Mouse (Mus musculus): Measurements from ENCODE around the gene Nes. TPM values are rescaled to one million over a fixed set of nuclear protein-coding genes. Genes with fewer than 3 reads are reported as not detected.
A peak's percentile ranks its signal among the peaks of the same experiment; 100 is the strongest.

Nes gene
- polyA plus RNA-seq, 1 experiment from 2014 or later = 20.0 TPM

GRCm38 (mm10) chr3:87974381-87974987, 3.6 kb downstream of the Nes start:
- WGBS = 27% methylated on average over 12 of the region's 12 CpGs
- no peaks in the 10 kb centered on the region for H3K36me3 ChIP-seq
- H3K27me3 ChIP-seq (replicated peaks) = peaks cover 10% of the 10 kb centered on the region
- H3K9ac ChIP-seq = peak overlapping the region; percentile 9; the same call in 1 of the 2 replicates
- peak overlapping the region; percentile 64 for H3K4me3 ChIP-seq (replicated peaks)
- peak overlapping the region; percentile 52 for H3K27ac ChIP-seq
- ATAC-seq = peak; percentile 38; the same call in 1 of the 2 replicates
- peak overlapping the region; percentile 96 for H3K4me2 ChIP-seq (replicated peaks)
- no peaks in the 10 kb centered on the region for H3K9me3 ChIP-seq
- H3K4me1 ChIP-seq (replicated peaks) = peaks cover 49% of the 10 kb centered on the region

- H3K27ac ChIP-seq = no peak overlapping the region
- H3K4me1 ChIP-seq (replicated peaks) = peaks cover 54% of the 10 kb centered on the region
- no peak overlapping the region for H3K9ac ChIP-seq
- H3K4me3 ChIP-seq (replicated peaks) = no peak overlapping the region
- H3K27me3 ChIP-seq (replicated peaks) = no peaks in the 10 kb centered on the region
- no peaks in the 10 kb centered on the region for H3K36me3 ChIP-seq
- H3K4me2 ChIP-seq (replicated peaks) = no peak overlapping the region
- 85% methylated on average over 5 of the region's 5 CpGs for WGBS
- no peak for ATAC-seq
- no peaks in the 10 kb centered on the region for H3K9me3 ChIP-seq
These were observed 8.6 kb downstream of the Nes start for GRCm38 (mm10) chr3:87979493-87979892.

GRCm38 (mm10) chr3:87980085-87980484, 9.2 kb downstream of the Nes start:
- no peaks in the 10 kb centered on the region for H3K9me3 ChIP-seq
- no peaks in the 10 kb centered on the region for H3K27me3 ChIP-seq (replicated peaks)
- 0 out of 2 replicates have a peak overlapping the region, but pooled peaks have one; percentile 17 for H3K27ac ChIP-seq
- no peak overlapping the region for H3K9ac ChIP-seq
- peaks cover 53% of the 10 kb centered on the region for H3K4me1 ChIP-seq (replicated peaks)
- no peak overlapping the region for H3K4me3 ChIP-seq (replicated peaks)
- 56% methylated on average over 3 of the region's 3 CpGs for WGBS
- H3K4me2 ChIP-seq (replicated peaks) = no peak overlapping the region
- no peak for ATAC-seq
- H3K36me3 ChIP-seq = no peaks in the 10 kb centered on the region

GRCm38 (mm10) chr3:87980728-87981127, 9.8 kb downstream of the Nes start:
- Histone ChIP-seq H3K9me3 (no peaks in the 10 kb centered on the region), H3K27me3 (replicated peaks) (no peaks in the 10 kb centered on the region), H3K36me3 (no peaks in the 10 kb centered on the region), H3K9ac (no peak overlapping the region), H3K4me2 (replicated peaks) (no peak overlapping the region), H3K4me1 (replicated peaks) (peaks cover 60% of the 10 kb centered on the region), H3K4me3 (replicated peaks) (no peak overlapping the region), H3K27ac (0 out of 2 replicates have a peak overlapping the region, but pooled peaks have one; percentile 96)
- 70% methylated on average over 5 of the region's 5 CpGs for WGBS
- ATAC-seq = no peak

GRCm38 (mm10) chr3:87981214-87981760, 10.4 kb downstream of the Nes start:
- WGBS = 83% methylated on average over 6 of the region's 6 CpGs
- H3K36me3 ChIP-seq = no peaks in the 10 kb centered on the region
- ATAC-seq = no peak

GRCm38 (mm10) chr3:87981894-87982835, 11.3 kb downstream of the Nes start:
- no peak overlapping the region for H3K4me3 ChIP-seq (replicated peaks)
- H3K4me1 ChIP-seq (replicated peaks) = peaks cover 73% of the 10 kb centered on the region
- peak; percentile 82 for ATAC-seq

More at GRCm38 (mm10) chr3:87981214-87981760, 10.4 kb downstream of the Nes start:
- Histone ChIP-seq H3K9me3 (no peaks in the 10 kb centered on the region), H3K27ac (peak overlapping the region; percentile 96), H3K4me2 (replicated peaks) (no peak overlapping the region), H3K4me3 (replicated peaks) (no peak overlapping the region), H3K9ac (0 out of 2 replicates have a peak overlapping the region, but pooled peaks have one; percentile 1), H3K27me3 (replicated peaks) (no peaks in the 10 kb centered on the region), H3K4me1 (replicated peaks) (peaks cover 65% of the 10 kb centered on the region)

GRCm38 (mm10) chr3:87982836-87983601, 12.1 kb downstream of the Nes start:
- H3K9ac ChIP-seq = peak overlapping the region; percentile 1; the same call in 1 of the 2 replicates
- H3K27me3 ChIP-seq (replicated peaks) = no peaks in the 10 kb centered on the region; the same call in 1 of the 2 replicates
- WGBS = 4% methylated on average over 13 of the region's 13 CpGs
- H3K4me3 ChIP-seq (replicated peaks) = no peak overlapping the region
- ATAC-seq = peak; percentile 85
- H3K9me3 ChIP-seq = no peaks in the 10 kb centered on the region
- peaks cover 80% of the 10 kb centered on the region for H3K4me1 ChIP-seq (replicated peaks)
- H3K27ac ChIP-seq = peak overlapping the region; percentile 96
- H3K36me3 ChIP-seq = no peaks in the 10 kb centered on the region
- peak overlapping the region; percentile 46 for H3K4me2 ChIP-seq (replicated peaks)

More at GRCm38 (mm10) chr3:87981894-87982835, 11.3 kb downstream of the Nes start:
- Histone ChIP-seq H3K9ac (peak overlapping the region; percentile 1; the same call in 1 of the 2 replicates), H3K27me3 (replicated peaks) (no peaks in the 10 kb centered on the region), H3K9me3 (no peaks in the 10 kb centered on the region), H3K4me2 (replicated peaks) (peak overlapping the region; percentile 46), H3K27ac (peak overlapping the region; percentile 96), H3K36me3 (no peaks in the 10 kb centered on the region)
- WGBS = 23% methylated on average over 12 of the region's 12 CpGs

GRCm38 (mm10) chr3:87983627-87984026, 12.7 kb downstream of the Nes start:
- no peak for ATAC-seq
- Histone ChIP-seq H3K36me3 (no peaks in the 10 kb centered on the region), H3K27ac (peak overlapping the region; percentile 96), H3K4me1 (replicated peaks) (peaks cover 86% of the 10 kb centered on the region), H3K4me3 (replicated peaks) (no peak overlapping the region), H3K9ac (no peak overlapping the region), H3K9me3 (no peaks in the 10 kb centered on the region), H3K27me3 (replicated peaks) (peaks cover 6% of the 10 kb centered on the region; the same call in 1 of the 2 replicates), H3K4me2 (replicated peaks) (peak overlapping the region; percentile 46)
- WGBS = 48% methylated on average over 6 of the region's 6 CpGs

GRCm38 (mm10) chr3:87984094-87984493, 13.2 kb downstream of the Nes start:
- no peaks in the 10 kb centered on the region for H3K9me3 ChIP-seq
- peak overlapping the region; percentile 46 for H3K4me2 ChIP-seq (replicated peaks)
- H3K27ac ChIP-seq = peak overlapping the region; percentile 96
- no peak for ATAC-seq
- H3K27me3 ChIP-seq (replicated peaks) = peaks cover 11% of the 10 kb centered on the region; the same call in 1 of the 2 replicates
- no peak overlapping the region for H3K4me3 ChIP-seq (replicated peaks)
- H3K4me1 ChIP-seq (replicated peaks) = peaks cover 87% of the 10 kb centered on the region
- no peaks in the 10 kb centered on the region for H3K36me3 ChIP-seq
- H3K9ac ChIP-seq = no peak overlapping the region
- WGBS = 33% methylated on average over 3 of the region's 3 CpGs

- WGBS = 39% methylated on average over 12 of the region's 12 CpGs
- Histone ChIP-seq H3K9ac (0 out of 2 replicates have a peak overlapping the region, but pooled peaks have one; percentile 1), H3K36me3 (no peaks in the 10 kb centered on the region), H3K27ac (peak overlapping the region; percentile 60), H3K4me2 (replicated peaks) (0 out of 2 replicates have a peak overlapping the region, but pooled peaks have one; percentile 6), H3K4me1 (replicated peaks) (peaks cover 72% of the 10 kb centered on the region), H3K27me3 (replicated peaks) (peaks cover 27% of the 10 kb centered on the region), H3K4me3 (replicated peaks) (no peak overlapping the region), H3K9me3 (no peaks in the 10 kb centered on the region)
- ATAC-seq = no peak
These were observed 14.8 kb downstream of the Nes start for GRCm38 (mm10) chr3:87985505-87986320.

- H3K4me3 ChIP-seq (replicated peaks) = peak overlapping the region; percentile 36
- H3K4me1 ChIP-seq (replicated peaks) = peaks cover 61% of the 10 kb centered on the region
- H3K4me2 ChIP-seq (replicated peaks) = peak overlapping the region; percentile 85
- under 1% methylated on average over 17 of the region's 17 CpGs for WGBS
- 0 out of 2 replicates have a peak overlapping the region, but pooled peaks have one; percentile 23 for H3K9ac ChIP-seq
- peak; percentile 67 for ATAC-seq
- H3K27ac ChIP-seq = peak overlapping the region; percentile 60
- H3K27me3 ChIP-seq (replicated peaks) = peaks cover 38% of the 10 kb centered on the region
- no peaks in the 10 kb centered on the region for H3K9me3 ChIP-seq
- no peaks in the 10 kb centered on the region for H3K36me3 ChIP-seq
These were observed 16.0 kb downstream of the Nes start for GRCm38 (mm10) chr3:87986868-87987267.
